Mouse (Mus musculus) mouse embryonic stem cell (cell line): ENCODE data around the gene Gm10181.
"Not testable (repeated sequence)": the region's sequence is repeated elsewhere in the genome, so short reads cannot be mapped to it uniquely, and the experiment has no call there.

Experiments
- in situ Hi-C, 2 experiments: fragments of 300-500 bp; cut with MboI; formaldehyde crosslinking; loops; 1 replicate in 1 of 2; 3 replicates in 1 of 2; pipeline ENCODE4 v1.14.3; 2019 to 2020; ENCODE audit warnings: low sequenced_read_pairs in 2 of 2, low pct_unique_long_range_greater_than_20kb in 1 of 2, mixed read lengths in 1 of 2; ENCODE audit not compliant: unreplicated experiment in 1 of 2

The Gm10181 gene

DNA sequence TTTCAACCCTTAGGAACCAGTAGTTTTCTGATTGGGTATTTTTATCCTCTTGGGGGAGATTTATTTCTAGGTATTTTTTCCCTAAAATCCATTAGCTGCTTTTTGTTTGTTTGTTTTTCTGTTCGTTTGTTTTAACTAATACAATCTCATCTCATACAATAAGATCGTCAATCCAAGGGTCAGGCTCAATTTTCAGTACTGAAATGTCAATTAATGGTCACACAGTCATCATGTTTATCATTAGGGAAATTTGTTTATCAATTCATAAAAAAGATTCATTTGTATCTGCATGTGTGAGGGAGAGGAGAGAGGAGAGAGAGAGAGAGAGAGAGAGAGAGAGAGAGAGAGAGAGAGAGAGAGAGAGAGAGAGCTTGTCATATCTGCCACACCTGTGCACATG lies at the start of gene Gm10181:
TSS of gene Gm10181 (plus strand) at position 301 of the 400 bp plus-strand sequence.
- in situ Hi-C loops = no loop called here

DNA sequence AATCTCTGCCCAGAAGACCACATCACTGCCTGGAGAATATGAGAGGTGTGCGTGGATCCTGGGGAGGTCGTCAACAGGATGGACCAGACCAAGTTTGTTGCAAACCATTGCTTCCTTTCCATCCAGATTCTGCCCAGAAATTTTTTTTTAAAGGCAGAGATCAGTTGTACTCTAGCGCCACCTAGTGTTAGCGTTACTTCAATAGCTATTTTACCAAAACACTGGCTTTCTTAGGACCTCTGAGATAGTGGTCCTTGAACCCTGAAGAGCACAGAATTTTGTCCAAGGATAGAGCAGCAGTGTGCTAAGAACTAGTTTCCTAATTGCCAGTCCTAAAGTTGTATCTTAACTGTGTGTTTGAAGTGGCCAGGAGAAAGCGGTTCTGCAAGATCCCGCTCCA lies 47.6 kb upstream of the Gm10181 start:
- in situ Hi-C loops = no loop called here

DNA sequence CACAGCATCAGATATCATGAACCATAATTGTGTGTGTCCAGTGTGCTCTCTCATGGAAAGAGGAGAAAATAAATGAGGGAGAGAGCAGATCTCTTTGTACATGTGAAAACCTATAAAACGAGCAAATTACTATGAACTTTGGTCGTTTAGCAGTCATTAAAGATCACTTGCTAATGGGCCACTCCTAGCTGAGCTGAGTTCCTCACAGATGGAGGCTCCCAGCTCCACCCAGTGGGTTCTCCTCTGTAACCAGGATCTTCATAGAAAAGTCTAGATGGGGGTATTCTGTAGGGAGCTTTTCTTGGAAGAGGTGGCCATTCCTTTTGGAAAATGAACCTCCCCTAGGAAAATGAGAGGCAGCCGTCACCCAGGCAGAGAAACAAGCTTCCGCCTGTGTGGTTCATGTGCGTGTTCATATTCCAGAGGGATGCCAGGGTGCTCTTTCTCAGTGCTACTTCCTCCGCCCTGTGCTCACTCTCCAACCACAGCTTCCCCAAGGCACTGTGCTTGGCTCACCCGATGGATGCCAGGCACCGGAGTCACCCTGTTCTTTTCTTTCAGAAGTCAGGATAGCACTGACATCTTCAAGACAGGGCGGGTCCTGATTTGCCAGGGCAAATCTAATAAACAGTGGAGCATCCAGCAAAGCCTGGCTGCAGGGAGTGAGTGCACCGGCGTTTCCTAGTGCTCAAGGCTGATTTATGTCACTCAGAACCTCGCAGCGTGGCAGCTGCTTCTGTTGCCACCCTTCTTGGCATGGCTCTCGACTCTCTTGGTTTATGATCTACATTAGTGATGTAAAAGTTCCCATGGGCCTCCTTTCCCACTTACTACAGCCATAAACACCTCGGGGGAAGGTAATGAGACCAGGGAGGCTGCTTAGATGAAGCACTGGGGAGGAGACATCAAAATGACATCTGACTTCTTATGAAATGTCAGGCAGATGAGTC lies 46.8 kb upstream of the Gm10181 start:
- in situ Hi-C loops = no loop called here

DNA sequence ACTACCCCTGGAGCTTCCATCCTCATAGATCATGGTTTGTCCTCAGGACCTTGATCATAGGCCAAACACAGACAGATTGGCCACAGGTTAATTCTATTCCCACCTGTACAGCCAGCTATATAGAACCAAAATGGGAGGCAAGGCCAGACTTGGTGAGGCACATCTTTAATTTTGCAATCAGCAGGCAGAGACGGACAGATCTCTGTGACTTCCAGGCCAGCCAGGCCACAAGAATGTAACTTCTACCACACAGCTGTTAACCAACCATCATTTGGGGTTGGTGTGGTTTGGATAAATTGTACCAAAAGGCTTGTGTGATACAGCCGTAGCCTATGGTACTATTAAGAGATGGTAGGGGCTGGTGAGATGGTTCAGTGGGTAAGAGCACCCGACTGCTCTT lies 44.9 kb upstream of the Gm10181 start:
- in situ Hi-C loops = no loop called here

DNA sequence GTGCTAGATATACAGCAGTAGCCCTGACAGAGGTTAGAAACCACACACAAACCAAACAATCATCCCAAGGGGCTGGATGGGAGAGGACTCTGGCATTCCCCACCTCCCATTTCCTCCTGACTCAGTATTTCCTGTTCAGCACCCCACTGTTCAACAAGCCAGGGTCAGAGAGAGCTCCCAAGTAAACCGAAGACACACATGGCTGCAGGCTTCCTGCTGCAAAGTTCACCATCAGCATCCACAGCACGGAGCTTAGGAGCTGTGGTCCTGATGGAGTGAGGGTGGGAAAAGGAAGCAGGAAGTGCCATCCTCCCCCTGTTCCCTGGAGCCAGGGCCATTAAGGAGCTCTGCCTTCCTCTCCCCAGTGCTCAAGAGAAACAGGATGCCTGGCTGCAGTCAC lies 40.9 kb upstream of the Gm10181 start:
- in situ Hi-C loops = no loop called here

DNA sequence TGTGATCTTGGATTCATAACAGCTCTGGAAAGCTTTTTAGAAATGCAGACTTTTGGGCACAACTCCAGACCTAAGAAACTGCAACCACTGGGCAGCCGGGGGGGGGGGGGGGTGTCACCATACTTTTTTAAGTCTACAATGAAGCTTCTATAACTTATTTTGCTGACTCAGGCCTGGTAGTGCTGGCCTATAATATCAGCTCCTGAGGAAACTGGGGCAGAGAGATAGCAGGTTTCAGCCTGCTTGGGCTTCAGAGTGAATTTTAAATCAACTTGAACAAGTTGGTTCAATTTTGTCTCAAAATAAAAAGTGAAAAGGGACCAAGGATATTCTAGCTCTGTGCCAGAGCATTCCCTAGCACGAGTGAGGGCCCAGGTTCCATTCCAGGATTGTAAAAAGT lies 40.3 kb upstream of the Gm10181 start:
- in situ Hi-C loops = no loop called here

DNA sequence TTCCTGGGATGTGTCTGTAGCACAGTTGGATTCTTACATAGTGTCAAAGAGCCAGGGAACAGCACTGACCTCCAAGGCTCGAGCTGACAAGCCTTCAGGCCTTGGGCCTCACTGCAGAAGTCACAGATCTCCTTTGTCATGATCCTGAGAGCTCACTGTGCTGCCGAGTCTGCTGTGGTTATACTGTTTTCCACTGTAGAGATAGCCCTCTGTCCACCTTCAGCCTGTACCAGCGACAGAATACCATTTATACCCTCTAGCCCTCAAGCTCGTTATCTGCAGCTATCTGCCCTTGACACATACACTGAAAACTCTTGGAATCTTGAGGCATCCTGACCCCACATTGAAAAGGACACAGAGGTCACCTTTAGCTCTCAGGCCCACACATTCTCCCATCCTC lies 37.3 kb upstream of the Gm10181 start:
- in situ Hi-C loops = no loop called here

DNA sequence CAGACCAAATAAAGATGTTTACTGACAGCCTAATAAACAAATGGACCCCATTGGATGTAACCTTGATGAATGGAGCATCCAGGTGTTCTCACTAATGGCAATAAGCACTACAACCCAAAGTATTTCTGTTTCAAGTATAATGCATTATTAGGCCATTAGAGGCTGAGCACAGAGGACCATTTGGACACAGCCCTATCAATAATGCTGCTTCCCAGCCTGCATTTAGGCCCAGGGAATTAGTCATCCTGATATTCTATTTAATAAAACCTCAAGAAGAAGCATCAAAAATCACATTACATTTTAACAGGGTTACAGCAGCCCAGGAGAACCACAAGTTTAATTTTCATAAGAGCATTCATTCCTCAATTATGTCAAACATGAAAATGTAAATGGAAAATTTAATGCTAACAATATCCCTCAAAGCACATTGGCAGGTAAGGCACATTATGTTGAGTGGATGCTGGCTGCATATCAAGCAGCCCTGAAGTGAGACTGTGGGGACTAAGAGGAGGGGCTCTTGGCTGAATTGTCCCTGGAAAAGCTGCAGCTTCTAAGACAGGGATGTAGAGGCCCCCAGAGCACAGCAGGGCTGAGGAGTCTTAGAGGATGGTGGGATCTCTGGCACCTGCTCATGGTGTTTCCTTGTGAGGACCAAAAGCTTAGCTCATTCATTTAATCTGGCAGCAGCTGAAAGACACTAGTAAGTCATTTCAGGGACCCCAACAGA lies 33.4 kb upstream of the Gm10181 start:
- in situ Hi-C loops = no loop called here

DNA sequence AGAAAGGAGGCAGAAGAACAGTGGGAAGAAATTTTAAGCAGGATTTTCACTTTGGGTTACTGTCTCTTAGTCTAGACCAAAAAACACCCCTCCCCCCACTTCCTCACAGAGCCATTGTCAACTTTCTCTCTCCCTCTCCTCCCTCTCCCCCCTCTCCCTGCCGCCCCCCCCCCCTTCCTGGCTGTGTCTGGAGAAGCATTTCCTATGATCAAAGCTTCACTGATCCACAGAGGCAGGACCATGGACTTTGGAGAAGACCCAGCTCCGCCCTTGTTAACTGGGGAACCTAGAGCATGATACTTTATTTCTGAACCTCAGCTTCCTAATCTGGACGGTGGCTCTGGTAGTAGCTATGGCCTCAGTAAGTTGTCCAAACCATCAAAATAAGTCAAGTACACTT lies 30.5 kb upstream of the Gm10181 start:
- in situ Hi-C loops = no loop called here

DNA sequence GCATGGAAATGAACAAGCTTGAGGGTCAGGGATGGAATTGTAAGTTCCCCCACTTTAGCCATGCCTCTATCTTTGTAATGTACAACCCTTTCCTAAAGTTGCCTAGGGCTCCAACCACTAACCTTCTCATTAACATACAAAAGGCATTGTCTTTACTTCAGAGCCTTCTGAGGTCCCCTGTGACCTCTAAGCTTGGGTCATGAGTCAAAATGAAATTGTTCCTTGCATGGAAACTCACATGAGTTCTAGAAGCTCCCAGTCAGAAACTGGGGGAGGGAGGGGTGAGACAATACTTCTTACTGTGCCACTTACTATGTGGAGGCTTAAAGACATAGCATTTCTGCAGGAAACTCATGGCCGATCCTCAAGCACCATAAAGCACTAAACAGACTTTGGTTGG lies 16.6 kb upstream of the Gm10181 start:
- in situ Hi-C loops = no loop called here

DNA sequence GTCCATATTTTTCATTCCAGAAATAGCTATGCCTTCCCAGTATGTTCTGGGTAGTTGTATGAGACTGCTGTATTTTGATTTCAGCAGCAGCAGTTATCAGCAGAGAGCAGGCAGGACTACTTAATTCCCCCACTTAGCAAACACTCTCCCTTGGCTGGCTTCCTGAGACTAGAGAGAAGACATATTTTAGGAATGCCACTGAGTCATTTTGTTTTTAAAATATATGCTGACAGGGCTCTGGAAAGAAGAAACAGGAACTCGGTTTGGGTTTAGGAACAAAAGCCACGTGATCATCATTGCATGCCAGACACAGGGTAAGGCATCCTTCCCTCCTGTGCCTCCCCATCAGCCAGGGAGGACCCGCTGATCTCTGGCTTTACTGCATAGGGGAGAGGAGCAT lies 13.2 kb upstream of the Gm10181 start:
- in situ Hi-C loops = no loop called here

DNA sequence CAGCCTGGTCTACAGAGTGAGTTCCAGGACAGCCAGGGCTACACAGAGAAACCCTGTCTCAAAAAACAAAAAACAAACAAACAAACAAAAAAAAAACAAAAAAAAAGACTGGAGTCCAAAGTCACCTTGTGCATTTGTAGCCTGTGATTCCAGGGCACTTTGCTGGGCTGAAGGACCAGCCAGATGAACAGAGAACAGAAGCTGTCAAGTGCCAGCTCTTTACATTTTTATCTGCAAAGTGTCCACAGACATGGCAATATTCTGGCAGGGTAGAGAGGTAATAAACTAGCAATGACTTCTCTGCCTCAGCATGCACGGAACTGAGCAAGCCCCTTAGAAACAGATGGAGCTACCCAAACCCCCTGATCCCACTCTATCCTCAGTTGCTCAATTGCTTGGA lies 12.7 kb upstream of the Gm10181 start:
- in situ Hi-C loops = no loop called here

DNA sequence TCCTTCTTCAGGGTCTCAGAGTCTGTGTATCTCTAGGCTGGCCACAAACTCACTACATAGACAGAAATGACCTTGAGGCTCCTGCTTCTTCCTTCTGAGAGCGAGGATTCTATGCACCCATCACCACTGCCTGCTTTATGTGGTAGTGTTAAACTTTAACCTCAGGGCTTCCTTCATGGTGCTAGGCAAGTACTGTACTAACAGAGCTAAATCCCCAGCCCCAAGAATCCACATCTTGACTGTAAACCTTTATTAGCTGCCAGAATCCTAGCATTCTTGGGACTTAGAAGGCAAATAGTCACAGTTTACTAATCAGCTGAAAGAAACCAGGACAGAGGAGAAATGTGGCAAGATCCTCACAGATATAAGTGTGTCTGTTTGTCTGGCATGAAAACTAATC lies 1.6 kb downstream of the Gm10181 start:
- in situ Hi-C loops = no loop called here

DNA sequence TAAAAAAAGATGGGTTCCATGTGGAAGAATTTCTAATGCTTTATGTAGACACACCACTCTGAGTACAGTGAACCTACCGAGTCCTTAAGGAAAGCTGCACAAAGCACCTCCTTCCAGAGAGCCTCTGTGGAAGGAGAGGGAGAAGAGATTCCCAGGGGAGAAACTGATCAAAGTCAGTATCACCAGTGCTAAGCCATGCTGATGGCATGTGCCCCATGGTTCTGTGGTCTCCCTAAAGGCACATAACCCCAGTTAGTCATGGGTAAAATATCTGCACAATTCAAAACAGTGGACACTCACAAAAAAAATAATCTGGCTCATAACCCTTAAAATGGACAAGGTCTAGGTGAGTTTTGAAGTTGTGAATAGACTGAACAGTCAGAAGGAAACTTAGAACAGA lies 13.7 kb downstream of the Gm10181 start:
- in situ Hi-C loops = no loop called here

DNA sequence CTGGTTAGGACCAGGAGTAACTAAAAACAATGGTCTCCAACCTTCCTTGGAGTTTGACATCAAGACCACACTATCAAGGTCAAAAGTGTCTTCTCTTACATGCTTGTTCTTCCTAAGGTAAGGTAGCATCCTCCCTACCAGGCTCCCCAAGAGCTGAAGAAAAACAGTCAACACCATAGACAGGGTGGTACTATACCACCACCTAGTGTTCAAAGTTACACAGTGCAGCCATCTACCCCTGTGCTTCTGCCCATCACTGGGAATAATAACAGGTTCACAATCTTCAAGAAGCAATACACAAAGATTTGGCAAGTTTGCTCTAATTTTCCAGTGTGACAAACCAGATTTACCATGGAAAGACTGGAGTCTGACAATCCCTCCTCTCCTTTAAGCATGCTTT lies 15.4 kb downstream of the Gm10181 start:
- in situ Hi-C loops = no loop called here

DNA sequence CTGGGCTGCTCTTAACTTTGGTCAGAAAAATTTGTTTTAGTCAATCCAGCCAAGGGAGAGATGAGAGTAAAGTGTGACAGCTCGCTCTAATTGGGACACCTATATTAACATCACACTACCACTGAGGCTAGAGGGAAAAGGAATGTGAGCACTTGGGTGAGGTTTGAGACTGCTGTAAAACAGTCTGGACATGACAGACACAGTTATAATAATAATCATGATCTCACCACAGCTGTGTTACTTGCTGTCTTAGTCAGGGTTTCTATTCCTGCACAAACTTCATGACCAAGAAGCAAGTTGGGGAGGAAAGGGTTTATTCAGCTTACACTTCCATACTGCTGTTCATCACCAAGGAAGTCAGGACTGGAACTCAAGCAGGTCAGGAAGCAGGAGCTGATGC lies 34.4 kb downstream of the Gm10181 start:
- in situ Hi-C loops = not testable (repeated sequence)

DNA sequence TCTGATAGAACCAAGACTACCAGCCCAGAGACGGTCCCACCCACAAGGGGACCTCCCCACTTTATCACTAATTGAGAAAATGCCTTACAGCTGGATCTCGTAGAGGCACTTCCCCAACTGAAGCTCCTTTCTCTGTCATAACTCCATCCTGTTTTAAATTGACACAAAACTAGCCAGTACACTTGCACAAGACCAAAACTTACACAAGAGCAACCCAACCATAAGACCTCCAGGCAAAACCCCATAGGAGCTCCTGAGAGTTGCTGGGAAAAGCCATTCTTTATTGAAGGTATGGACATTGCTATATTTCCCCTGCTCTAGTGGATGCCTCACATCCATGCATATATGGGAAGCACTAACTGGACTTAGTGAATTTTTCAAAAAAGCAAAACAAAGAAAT lies 34.8 kb downstream of the Gm10181 start:
- in situ Hi-C loops = no loop called here

DNA sequence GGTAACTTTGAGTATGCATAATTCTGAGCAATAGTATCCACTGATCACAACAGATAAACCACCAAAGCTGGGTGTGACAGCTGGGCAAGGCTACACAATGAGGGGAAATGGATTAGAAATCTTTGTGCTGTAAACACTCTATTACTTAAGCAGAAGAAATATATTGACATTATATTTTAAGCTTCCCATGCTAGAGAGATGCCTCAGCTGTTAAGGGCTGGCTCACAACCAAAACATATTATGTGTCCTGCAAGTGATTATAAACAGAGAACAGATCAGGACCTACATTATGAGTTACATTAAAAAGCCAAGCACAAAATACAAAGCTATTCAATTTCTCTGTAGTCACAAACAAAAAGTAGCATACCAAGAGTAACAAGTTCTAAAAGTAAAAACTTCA lies 43.0 kb downstream of the Gm10181 start:
- in situ Hi-C loops = no loop called here

DNA sequence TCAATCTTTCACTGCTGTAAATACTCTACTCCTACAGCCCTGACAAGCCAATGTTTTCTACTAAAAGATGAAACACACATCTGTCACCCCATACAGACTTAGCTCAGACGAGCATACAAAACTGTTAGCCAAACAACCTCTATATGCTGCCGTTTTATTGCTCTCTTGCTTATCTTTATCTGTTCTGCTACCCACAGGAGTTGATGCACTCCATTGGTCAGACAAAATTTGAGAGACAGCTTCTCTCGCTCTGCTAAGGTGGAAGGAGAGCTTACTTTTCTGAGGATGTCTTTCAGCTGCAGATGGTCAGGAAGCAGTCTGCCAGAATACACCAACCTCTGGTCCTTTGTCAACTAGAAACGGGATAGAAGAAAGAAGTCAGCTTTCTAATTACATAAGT lies 43.7 kb downstream of the Gm10181 start:
- in situ Hi-C loops = no loop called here

DNA sequence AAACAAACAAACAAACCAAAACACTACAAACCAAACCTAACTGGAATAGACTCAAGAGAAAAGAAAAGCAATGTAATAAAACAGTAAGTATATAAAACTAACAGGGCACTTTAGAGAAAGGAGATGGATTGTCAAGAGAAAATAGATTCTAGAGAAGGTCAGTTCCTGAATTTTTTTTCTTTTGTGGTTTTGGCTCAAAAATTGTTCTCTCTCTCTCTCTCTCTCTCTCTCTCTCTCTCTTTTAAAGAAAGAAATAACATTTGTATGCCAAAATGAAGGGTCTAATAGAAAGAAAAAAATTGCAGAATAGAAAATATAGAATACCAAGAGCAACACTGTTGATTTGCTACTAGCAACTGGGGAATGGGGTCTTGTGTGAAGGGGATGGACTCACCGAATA lies 49.7 kb downstream of the Gm10181 start:
- in situ Hi-C loops = no loop called here
